Mouse (Mus musculus) MEL (cell line): ENCODE data around the gene Psme4. TPM values are rescaled to one million over a fixed set of nuclear protein-coding genes. Genes with fewer than 3 reads are reported as not detected.

Experiments used
- DNase-seq: peaks from one replicate; pipeline ENCODE4 v3.0.0; 2011; ENCODE audit warnings: low read depth, low spot score
- H3K27ac ChIP-seq: 2 replicates; pipeline ENCODE4 v1.5.1; 2012; ENCODE audit warnings: low read depth, mild to moderate bottlenecking, control low read depth, low read length, moderate library complexity; ENCODE audit not compliant: control insufficient read depth
- H3K27me3 ChIP-seq, 2 experiments: fragments of 150-350 bp in 1 of 2; sonication (generic) in 1 of 2; 2 replicates each; pipeline ENCODE4 v1.6.1; 2012; ENCODE audit warnings: low read length in 2 of 2, mild to moderate bottlenecking in 2 of 2, improper control_type of control experiment in 1 of 2, moderate library complexity in 1 of 2; ENCODE audit not compliant: insufficient read depth in 2 of 2, control insufficient read depth in 1 of 2
- H3K36me3 ChIP-seq, 2 experiments: 2 replicates each; pipeline ENCODE4 v1.6.1; 2012 to 2014; ENCODE audit warnings: low read length in 2 of 2, improper control_type of control experiment in 1 of 2, inconsistent platforms in 1 of 2, mild to moderate bottlenecking in 1 of 2; ENCODE audit not compliant: insufficient read depth in 2 of 2, control insufficient read depth in 1 of 2
- H3K4me1 ChIP-seq, 2 experiments: fragments of 150-350 bp in 1 of 2; sonication (generic) in 1 of 2; 2 replicates each; pipeline ENCODE4 v1.6.1; 2012; ENCODE audit warnings: low read length in 2 of 2, improper control_type of control experiment in 1 of 2, mild to moderate bottlenecking in 1 of 2; ENCODE audit not compliant: insufficient read depth in 2 of 2, control insufficient read depth in 1 of 2
- H3K4me3 ChIP-seq, 2 experiments: fragments of 150-350 bp in 1 of 2; sonication (generic) in 1 of 2; 2 replicates each; pipeline ENCODE4 v1.5.1; 2012; ENCODE audit warnings: low read depth in 2 of 2, low read length in 2 of 2, mild to moderate bottlenecking in 2 of 2, moderate library complexity in 2 of 2, control low read depth in 1 of 2, improper control_type of control experiment in 1 of 2; ENCODE audit not compliant: control insufficient read depth in 1 of 2, insufficient read depth in 1 of 2
- H3K79me2 ChIP-seq: 2 replicates; pipeline ENCODE4 v1.6.1; 2012; ENCODE audit warnings: mild to moderate bottlenecking, low read length, moderate library complexity; ENCODE audit not compliant: control insufficient read depth, poor library complexity, insufficient read depth
- H3K9ac ChIP-seq: 2 replicates; pipeline ENCODE4 v1.6.1; 2012; ENCODE audit warnings: low read depth, mild to moderate bottlenecking, control low read depth, low read length, moderate library complexity; ENCODE audit not compliant: control insufficient read depth, poor library complexity, severe bottlenecking
- H3K9me3 ChIP-seq: fragments of 150-350 bp; sonication (generic); replicated peaks from 2 replicates; pipeline ENCODE4 v1.6.1; 2012; ENCODE audit warnings: mild to moderate bottlenecking, low read length, improper control_type of control experiment, moderate library complexity; ENCODE audit not compliant: insufficient read depth
- CHD2 ChIP-seq: IDR thresholded peaks from 2 replicates; pipeline ENCODE4 v1.6.1; 2011; ENCODE audit warnings: low read length, improper control_type of control experiment
- CTCF ChIP-seq, 3 experiments: IDR thresholded peaks in 2 of 3; conservative IDR thresholded peaks in 1 of 3; 2 replicates each; pipeline ENCODE4 v1.5.1; 2011 to 2012; ENCODE audit warnings: low read length in 3 of 3, low read depth in 2 of 3, mild to moderate bottlenecking in 2 of 3, improper control_type of control experiment in 1 of 3, inconsistent platforms in 1 of 3, mixed read lengths in 1 of 3, moderate library complexity in 1 of 3; ENCODE audit not compliant: control insufficient read depth in 1 of 3, insufficient read depth in 1 of 3, poor library complexity in 1 of 3, severe bottlenecking in 1 of 3
- EP300 ChIP-seq, 2 experiments: IDR thresholded peaks; 2 replicates each; pipeline ENCODE4 v1.6.1; 2011; ENCODE audit warnings: improper control_type of control experiment in 2 of 2, low read length in 2 of 2, low read depth in 1 of 2, mild to moderate bottlenecking in 1 of 2
- ETS1 ChIP-seq: IDR thresholded peaks from 2 replicates; pipeline ENCODE4 v1.6.1; 2012; ENCODE audit warnings: low read depth, mild to moderate bottlenecking, inconsistent platforms, low read length, improper control_type of control experiment, moderate library complexity
- GABPA ChIP-seq: IDR thresholded peaks from 2 replicates; pipeline ENCODE4 v1.6.1; 2012; ENCODE audit warnings: low read depth, mild to moderate bottlenecking, inconsistent platforms, low read length, improper control_type of control experiment, moderate library complexity
- GATA1 ChIP-seq: IDR thresholded peaks from 2 replicates; pipeline ENCODE4 v1.6.1; 2011; ENCODE audit warnings: low read depth, low read length, improper control_type of control experiment
- MAFK ChIP-seq: IDR thresholded peaks from 2 replicates; pipeline ENCODE4 v1.6.1; 2011; ENCODE audit warnings: low read depth, mild to moderate bottlenecking, low read length, improper control_type of control experiment, borderline replicate concordance
- MAX ChIP-seq: IDR thresholded peaks from 2 replicates; pipeline ENCODE4 v1.6.1; 2011; ENCODE audit warnings: low read length, improper control_type of control experiment
- MAZ ChIP-seq: IDR thresholded peaks from 2 replicates; pipeline ENCODE4 v1.6.1; 2012; ENCODE audit warnings: low read depth, mild to moderate bottlenecking, inconsistent platforms, low read length, improper control_type of control experiment
- MXI1 ChIP-seq: IDR thresholded peaks from 2 replicates; pipeline ENCODE4 v1.6.1; 2011; ENCODE audit warnings: mild to moderate bottlenecking, low read depth, low read length, improper control_type of control experiment
- MYB ChIP-seq: IDR thresholded peaks from 2 replicates; pipeline ENCODE4 v1.6.1; 2011; ENCODE audit warnings: mild to moderate bottlenecking, low read depth, low read length, improper control_type of control experiment
- POLR2AphosphoS5 ChIP-seq: IDR thresholded peaks from 2 replicates; pipeline ENCODE4 v1.6.1; 2012; ENCODE audit warnings: low read depth, borderline replicate concordance, mild to moderate bottlenecking, inconsistent platforms, low read length, moderate library complexity, mixed read lengths
- SIN3A ChIP-seq: IDR thresholded peaks from 2 replicates; pipeline ENCODE4 v1.6.1; 2012; ENCODE audit warnings: low read length, improper control_type of control experiment, inconsistent platforms
- TBP ChIP-seq: IDR thresholded peaks from 2 replicates; pipeline ENCODE4 v1.8.0; 2011; ENCODE audit warnings: low read depth, low read length, improper control_type of control experiment
- TCF12 ChIP-seq: IDR thresholded peaks from 2 replicates; pipeline ENCODE4 v1.6.1; 2014; ENCODE audit warnings: low read depth, mild to moderate bottlenecking, inconsistent platforms, low read length, improper control_type of control experiment, moderate library complexity
- USF2 ChIP-seq, 2 experiments: IDR thresholded peaks; 2 replicates each; pipeline ENCODE4 v1.6.1; 2011 to 2012; ENCODE audit warnings: improper control_type of control experiment in 2 of 2, low read length in 2 of 2, borderline replicate concordance in 1 of 2, inconsistent platforms in 1 of 2, low read depth in 1 of 2, mild to moderate bottlenecking in 1 of 2; ENCODE audit not compliant: insufficient read depth in 1 of 2
- polyA plus RNA-seq, 2 experiments: library from polyadenylated mRNA; stranded (reverse) in 1 of 2; unstranded in 1 of 2; fragments of >175 nt in 1 of 2; fragments of >200 nt in 1 of 2; gene quantifications; 2 replicates each; pipeline versions ENCODE4 v1.2.1 to v1.2.4; 2012; ENCODE audit warnings: low replicate concordance in 2 of 2, low read depth in 1 of 2; ENCODE audit not compliant: insufficient read length in 2 of 2, insufficient read depth in 1 of 2, missing spikeins in 1 of 2
- total RNA-seq: library from RNA; depleted of rRNA; stranded (reverse); fragments of 300-350 nt; gene quantifications from 2 replicates; pipeline ENCODE4 v1.2.3, GENCODE M21; 2012

Gene Psme4
- total and polyA plus RNA-seq, 3 experiments, result 42.5 to 96.4 (median 45.6) TPM

- Histone ChIP-seq H3K4me1 (peaks cover 11 to 16% of the 10 kb centered on the region in 2 experiments), H3K27me3 (no peaks in the 10 kb centered on the region), H3K9ac (peak overlapping the region; percentile 87), H3K79me2 (peaks cover 39% of the 10 kb centered on the region), H3K27ac (peak overlapping the region; percentile 14), H3K4me3 (peak overlapping the region; percentile 79 to 90), H3K36me3 (peaks cover 0 to 32% of the 10 kb centered on the region in 2 experiments; a peak in 2 of 4 replicates), H3K9me3 (no peaks in the 10 kb centered on the region)
- TF ChIP-seq ETS1 (peak; percentile 95), TCF12 (no peak), CTCF (IDR thresholded peaks at IDR 0.05 in 2 of 3, conservative IDR thresholded peaks at IDR 0.05 in 1 of 3; ENCODE audit: control insufficient read depth in 1 of 3, insufficient read depth in 1 of 3, low read depth in 2 of 3, low read length in 3 of 3, poor library complexity in 1 of 3, severe bottlenecking in 1 of 3) (no peak), POLR2AphosphoS5 (no peak), MAX (peak; percentile 62; the same call in 1 of the 2 replicates), GABPA (peak; percentile 70; the same call in 1 of the 2 replicates), SIN3A (peak; percentile 91), MAFK (peak; percentile 98), CHD2 (no peak), MXI1 (peak; percentile 80), EP300 (IDR thresholded peaks at IDR 0.05; ENCODE audit: low read depth in 1 of 2, low read length in 2 of 2) (peak in 1 of 2 experiments; percentile 45; a peak in 1 of 4 replicates), GATA1 (peak; percentile 58)
- peak; percentile 85 for DNase-seq
These were observed 1.4 kb downstream of the Psme4 start for GRCm38 (mm10) chr11:30772777-30773417.

GRCm38 (mm10) chr11:30774638-30775037 is 3.1 kb downstream of the Psme4 start:
- H3K79me2 ChIP-seq, result peaks cover 54% of the 10 kb centered on the region
- H3K9me3 ChIP-seq, result no peaks in the 10 kb centered on the region
- no peak overlapping the region for H3K27ac ChIP-seq
- no peak for DNase-seq
- H3K36me3 ChIP-seq, result peaks cover 0 to 34% of the 10 kb centered on the region in 2 experiments; a peak in 3 of 4 replicates
- no peaks in the 10 kb centered on the region for H3K27me3 ChIP-seq
- H3K9ac ChIP-seq, result no peak overlapping the region
- no peak overlapping the region for H3K4me3 ChIP-seq
- H3K4me1 ChIP-seq, result peaks cover 11 to 16% of the 10 kb centered on the region in 2 experiments
- TF ChIP-seq USF2 (IDR thresholded peaks at IDR 0.05; ENCODE audit: borderline replicate concordance in 1 of 2, insufficient read depth in 1 of 2, low read depth in 1 of 2, low read length in 2 of 2) (no peak), TBP (no peak), MYB (no peak), MAZ (no peak)
